Mouse (Mus musculus): ENCODE results near the gene Rgs1.

Gene Rgs1
- long read RNA-seq, experiment 1, partial matches to known transcripts = 0 of 1 reads
- long read RNA-seq, experiment 1, other reads (novel, unspliced or antisense) = 0 of 1 reads
- long read RNA-seq, experiment 2, transcript Rgs1-208 (5 exons, 3,841 nt) = major isoform, 5 of 5 reads
- long read RNA-seq, experiment 2, partial matches to known transcripts = 0 of 5 reads
- long read RNA-seq, experiment 2, other reads (novel, unspliced or antisense) = 0 of 5 reads

- intact Hi-C loops (cut with DNase I) = loop anchor here (10.0 kb wide), 1 partner anchor 106 kb away; no protein-coding TSS in a partner anchor
These were observed at the start of gene Rgs1 for GRCm38 (mm10) chr1:144248923-144249322. TSS of gene Rgs1 (minus strand) at chr1:144249242.

- intact Hi-C loops (cut with DNase I) = no loop called here
These were observed 34.3 kb upstream of the Rgs1 start for GRCm38 (mm10) chr1:144283020-144284014.

- intact Hi-C loops (cut with DNase I) = no loop called here
These were observed 31.0 kb upstream of the Rgs1 start for GRCm38 (mm10) chr1:144280056-144280455.

- intact Hi-C loops (cut with DNase I) = no loop called here
These were observed 23.9 kb upstream of the Rgs1 start for GRCm38 (mm10) chr1:144272991-144273390.

GRCm38 (mm10) chr1:144269112-144269511 is 20.1 kb upstream of the Rgs1 start:
- intact Hi-C loops (cut with DNase I) = no loop called here

GRCm38 (mm10) chr1:144267471-144268470 is 18.7 kb upstream of the Rgs1 start:
- intact Hi-C loops (cut with DNase I) = no loop called here

GRCm38 (mm10) chr1:144264000-144264399 is 15.0 kb upstream of the Rgs1 start:
- intact Hi-C loops (cut with DNase I) = no loop called here

GRCm38 (mm10) chr1:144262008-144262407 is 13.0 kb upstream of the Rgs1 start:
- intact Hi-C loops (cut with DNase I) = no loop called here

GRCm38 (mm10) chr1:144258779-144259178 is 9.7 kb upstream of the Rgs1 start:
- intact Hi-C loops (cut with DNase I) = no loop called here

- intact Hi-C loops (cut with DNase I) = no loop called here
These were observed 7.7 kb upstream of the Rgs1 start for GRCm38 (mm10) chr1:144256556-144257331.

GRCm38 (mm10) chr1:144248206-144248605 is 836 bp downstream of the Rgs1 start:
- intact Hi-C loops (cut with DNase I) = loop anchor here (10.0 kb wide), 1 partner anchor 107 kb away; no protein-coding TSS in a partner anchor

GRCm38 (mm10) chr1:144247382-144247781 is 1.7 kb downstream of the Rgs1 start:
- intact Hi-C loops (cut with DNase I) = loop anchor here (10.0 kb wide), 1 partner anchor 107 kb away; no protein-coding TSS in a partner anchor

- intact Hi-C loops (cut with DNase I) = loop anchor here (5.0 to 10.0 kb wide), 2 partner anchors 111 to 139 kb away; no protein-coding TSS in a partner anchor
These were observed 5.5 kb downstream of the Rgs1 start for GRCm38 (mm10) chr1:144243511-144243910.

GRCm38 (mm10) chr1:144239195-144239594 is 9.8 kb downstream of the Rgs1 start:
- intact Hi-C loops (cut with DNase I) = no loop called here

GRCm38 (mm10) chr1:144215230-144215629 is 33.8 kb downstream of the Rgs1 start:
- intact Hi-C loops (cut with DNase I) = no loop called here

GRCm38 (mm10) chr1:144210912-144211311 is 38.1 kb downstream of the Rgs1 start:
- intact Hi-C loops (cut with DNase I) = no loop called here

GRCm38 (mm10) chr1:144206281-144207061 is 42.6 kb downstream of the Rgs1 start:
- intact Hi-C loops (cut with DNase I) = no loop called here

GRCm38 (mm10) chr1:144204766-144205165 is 44.3 kb downstream of the Rgs1 start:
- intact Hi-C loops (cut with DNase I) = no loop called here

GRCm38 (mm10) chr1:144202939-144203338 is 46.1 kb downstream of the Rgs1 start:
- intact Hi-C loops (cut with DNase I) = no loop called here

Measured in adrenal gland (tissue).